Mouse (Mus musculus): ENCODE data around the gene Gm9048.
"Not testable (repeated sequence)": the region's sequence is repeated elsewhere in the genome, so short reads cannot be mapped to it uniquely, and the experiment has no call there.

The Gm9048 gene

GRCm38 (mm10) chr10:118348579-118348978 lies at the start of gene Gm9048:
Gene Gm9048 (minus strand): TSS chr10:118348679.
- DNase-seq: not testable (repeated sequence)

DNA sequence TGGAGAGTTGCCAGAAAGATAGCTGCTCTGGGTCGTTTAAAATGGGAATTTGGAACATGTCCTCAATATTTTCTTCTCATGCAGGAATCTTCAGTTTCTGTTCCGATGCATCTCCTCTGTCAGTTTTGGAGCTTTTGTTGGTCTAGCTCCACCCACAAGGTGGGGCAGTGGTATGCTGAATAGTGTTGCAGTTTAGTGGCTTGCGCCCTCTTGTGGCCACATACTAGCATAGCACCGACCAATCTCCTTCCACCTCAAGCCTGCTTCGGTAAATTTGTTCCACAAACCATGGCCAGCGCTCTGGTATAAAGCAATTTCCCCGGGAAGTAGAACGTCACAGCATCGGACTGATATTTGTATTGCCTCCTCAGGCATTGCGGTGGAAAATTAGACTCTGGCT lies 22.0 kb upstream of the Gm9048 start:
- peak; percentile 80 for DNase-seq

DNA sequence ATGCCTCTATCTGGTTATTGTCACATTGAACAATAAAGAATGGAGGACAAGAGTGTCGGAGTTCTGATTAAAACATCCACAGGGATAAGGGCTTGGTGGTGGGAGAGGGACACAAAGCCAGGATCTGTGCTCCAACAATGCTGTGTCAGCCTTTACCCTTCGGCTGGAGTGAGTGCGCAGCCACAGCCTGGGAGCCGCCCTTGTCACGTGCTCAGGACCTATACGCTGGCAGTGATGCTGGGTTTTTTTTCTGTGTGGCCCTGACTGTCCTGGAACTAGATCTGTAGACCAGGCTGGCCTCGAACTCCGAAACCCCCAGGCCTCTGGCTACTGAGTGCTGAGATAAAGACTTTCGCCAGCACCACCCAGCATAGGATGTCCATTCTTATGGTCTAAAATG lies 21.0 kb upstream of the Gm9048 start:
- DNase-seq: no peak

DNA sequence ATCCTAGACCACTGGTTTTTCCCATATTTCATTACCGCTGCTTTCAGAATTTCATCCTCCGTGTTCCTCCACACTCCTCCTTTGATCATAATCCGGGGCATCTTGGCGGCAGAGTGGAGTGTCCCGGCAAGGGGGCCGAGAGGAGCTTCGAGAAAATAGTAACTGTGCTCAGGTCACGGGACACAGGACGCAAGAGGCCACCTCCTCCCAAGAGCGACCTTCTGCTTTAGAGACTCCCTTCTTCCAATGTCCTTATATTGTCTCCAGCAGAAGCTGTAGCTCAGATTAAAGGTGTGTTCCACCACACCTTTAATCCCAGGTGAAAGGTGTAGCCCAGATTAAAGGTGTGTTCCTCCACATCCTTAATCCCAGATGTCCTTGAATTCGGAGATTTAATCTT lies 5.5 kb upstream of the Gm9048 start, which contains the start of gene Gm9049:
Gm9049 (minus strand) TSS at position 101 of the 400 bp plus-strand sequence.
- not testable (repeated sequence) for DNase-seq

DNA sequence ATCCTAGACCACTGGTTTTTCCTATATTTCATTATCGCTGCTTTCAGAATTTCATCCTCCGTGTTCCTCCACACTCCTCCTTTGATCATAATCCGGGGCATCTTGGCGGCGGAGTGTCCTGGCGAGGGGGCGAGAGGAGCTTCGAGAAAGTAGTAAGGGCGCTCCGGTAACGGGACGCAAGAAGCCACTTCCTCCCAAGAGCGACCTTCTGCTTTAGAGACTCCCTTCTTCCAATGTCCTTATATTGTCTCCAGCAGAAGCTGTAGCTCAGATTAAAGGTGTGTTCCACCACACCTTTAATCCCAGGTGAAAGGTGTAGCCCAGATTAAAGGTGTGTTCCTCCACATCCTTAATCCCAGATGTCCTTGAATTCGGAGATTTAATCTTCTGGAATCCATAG lies 5.3 kb downstream of the Gm9048 start, which contains the start of gene Gm9046:
Gm9046 (minus strand) TSS at position 101 of the 400 bp plus-strand sequence.
- DNase-seq: not testable (repeated sequence)

DNA sequence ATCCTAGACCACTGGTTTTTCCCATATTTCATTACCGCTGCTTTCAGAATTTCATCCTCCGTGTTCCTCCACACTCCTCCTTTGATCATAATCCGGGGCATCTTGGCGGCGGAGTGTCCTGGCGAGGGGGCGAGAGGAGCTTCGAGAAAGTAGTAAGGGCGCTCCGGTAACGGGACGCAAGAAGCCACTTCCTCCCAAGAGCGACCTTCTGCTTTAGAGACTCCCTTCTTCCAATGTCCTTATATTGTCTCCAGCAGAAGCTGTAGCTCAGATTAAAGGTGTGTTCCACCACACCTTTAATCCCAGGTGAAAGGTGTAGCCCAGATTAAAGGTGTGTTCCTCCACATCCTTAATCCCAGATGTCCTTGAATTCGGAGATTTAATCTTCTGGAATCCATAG lies 10.7 kb downstream of the Gm9048 start, which contains the start of gene Gm9045:
Gm9045 (minus strand) TSS at position 101 of the 400 bp plus-strand sequence.
- not testable (repeated sequence) for DNase-seq

DNA sequence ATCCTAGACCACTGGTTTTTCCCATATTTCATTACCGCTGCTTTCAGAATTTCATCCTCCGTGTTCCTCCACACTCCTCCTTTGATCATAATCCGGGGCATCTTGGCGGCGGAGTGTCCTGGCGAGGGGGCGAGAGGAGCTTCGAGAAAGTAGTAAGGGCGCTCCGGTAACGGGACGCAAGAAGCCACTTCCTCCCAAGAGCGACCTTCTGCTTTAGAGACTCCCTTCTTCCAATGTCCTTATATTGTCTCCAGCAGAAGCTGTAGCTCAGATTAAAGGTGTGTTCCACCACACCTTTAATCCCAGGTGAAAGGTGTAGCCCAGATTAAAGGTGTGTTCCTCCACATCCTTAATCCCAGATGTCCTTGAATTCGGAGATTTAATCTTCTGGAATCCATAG lies 16.2 kb downstream of the Gm9048 start, which contains the start of gene Gm9044:
Gm9044 (minus strand) TSS at position 101 of the 400 bp plus-strand sequence.
- DNase-seq: not testable (repeated sequence)

GRCm38 (mm10) chr10:118326869-118327268 lies 21.6 kb downstream of the Gm9048 start, which contains the start of gene Gm9040:
Gene Gm9040 (minus strand): TSS chr10:118326969.
- not testable (repeated sequence) for DNase-seq

DNA sequence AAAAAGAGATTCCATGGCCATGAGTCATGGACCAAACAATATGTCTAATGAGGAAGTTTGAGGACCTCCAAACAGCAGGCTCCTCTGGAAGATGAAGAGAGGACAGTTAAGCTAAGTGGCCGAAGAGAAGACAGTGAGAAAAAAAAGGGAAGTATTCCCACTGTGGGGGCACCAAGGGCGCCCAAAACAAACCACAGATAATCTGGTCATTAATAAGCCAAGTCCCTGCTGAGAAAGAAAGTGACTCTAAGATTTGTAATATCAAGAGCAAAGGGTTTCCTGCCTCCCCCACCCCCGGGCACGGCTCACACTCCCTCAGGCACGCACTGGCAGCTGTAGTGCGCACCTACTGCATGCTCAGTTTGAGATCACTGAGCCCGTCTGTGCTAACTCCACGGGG lies 29.5 kb downstream of the Gm9048 start:
- DNase-seq: no peak

DNA sequence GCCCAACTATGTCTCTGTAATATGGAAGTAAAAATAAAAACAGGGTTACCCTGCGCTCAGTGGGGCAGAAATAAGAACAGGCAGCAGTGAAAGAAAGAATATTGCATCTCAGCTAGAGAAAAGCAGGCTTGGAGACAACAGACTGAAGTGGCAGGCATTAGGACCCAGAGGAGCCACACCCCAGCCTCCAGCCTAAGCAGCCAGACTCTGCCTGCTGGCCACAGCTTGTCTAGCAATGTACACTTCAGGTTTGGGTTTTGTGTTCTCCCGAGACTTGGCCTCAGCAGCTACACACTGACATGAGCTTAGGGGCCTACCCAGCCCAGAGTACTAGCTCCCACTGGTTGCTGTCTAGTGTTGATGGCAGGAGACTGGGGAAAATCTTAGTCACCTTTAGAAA lies 46.3 kb downstream of the Gm9048 start:
- not testable (repeated sequence) for DNase-seq

All from kidney, adult 9 months (tissue).